Mouse (Mus musculus): ENCODE measurements around the gene Lrwd1. TPM values are rescaled to one million over a fixed set of nuclear protein-coding genes. Genes with fewer than 3 reads are reported as not detected.

Lrwd1 gene
- total and polyA plus RNA-seq, 2 experiments = 5.3 to 14.9 TPM

GRCm38 (mm10) chr5:136109042-136109441 is 26.8 kb downstream of the Lrwd1 start:
- H3K27me3 ChIP-seq (ENCODE audit: control insufficient read depth, insufficient read depth, low read length) = no peaks in the 10 kb centered on the region
- H3K4me1 ChIP-seq (ENCODE audit: control insufficient read depth, insufficient read depth, low read length) = no peaks in the 10 kb centered on the region
- no peaks in the 10 kb centered on the region for H3K36me3 ChIP-seq (ENCODE audit: control insufficient read depth, insufficient read depth, low read length)
- TF ChIP-seq CTCF (IDR thresholded peaks at IDR 0.05; ENCODE audit: low read depth, low read length) (no peak), POLR2A (IDR thresholded peaks at IDR 0.05; ENCODE audit: extremely low read depth, insufficient read depth, low read length) (no peak)
- no peak overlapping the region for H3K9ac ChIP-seq (ENCODE audit: low read depth, low read length)
- no peak overlapping the region for H3K27ac ChIP-seq (replicated peaks; ENCODE audit: insufficient read depth, low read depth, low read length)
- DNase-seq (ENCODE audit: extremely low read depth, low read depth, low spot score) = peak; percentile 39
- H3K4me3 ChIP-seq (ENCODE audit: insufficient read depth, low read depth, low read length) = no peak overlapping the region
- 24% methylated on average over 3 of the region's 3 CpGs for WGBS
- H3K79me2 ChIP-seq (ENCODE audit: control insufficient read depth, insufficient read depth, low read length) = no peaks in the 10 kb centered on the region

- H3K79me2 ChIP-seq (ENCODE audit: control insufficient read depth, insufficient read depth, low read length) = no peaks in the 10 kb centered on the region
- H3K9ac ChIP-seq (ENCODE audit: low read depth, low read length) = no peak overlapping the region
- no peaks in the 10 kb centered on the region for H3K36me3 ChIP-seq (ENCODE audit: control insufficient read depth, insufficient read depth, low read length)
- H3K27ac ChIP-seq (replicated peaks; ENCODE audit: insufficient read depth, low read depth, low read length) = no peak overlapping the region
- WGBS = 37% methylated on average over 2 of the region's 2 CpGs
- no peak for TF ChIP-seq CTCF (IDR thresholded peaks at IDR 0.05; ENCODE audit: low read depth, low read length)
- TF ChIP-seq POLR2A (IDR thresholded peaks at IDR 0.05; ENCODE audit: extremely low read depth, insufficient read depth, low read length) = no peak
- H3K4me3 ChIP-seq (ENCODE audit: insufficient read depth, low read depth, low read length) = no peak overlapping the region
- H3K27me3 ChIP-seq (ENCODE audit: control insufficient read depth, insufficient read depth, low read length) = no peaks in the 10 kb centered on the region
- DNase-seq (ENCODE audit: extremely low read depth, low read depth, low spot score) = no peak
- H3K4me1 ChIP-seq (ENCODE audit: control insufficient read depth, insufficient read depth, low read length) = no peaks in the 10 kb centered on the region
Measured at GRCm38 (mm10) chr5:136108486-136108885, 27.4 kb downstream of the Lrwd1 start.

- no peak for DNase-seq (ENCODE audit: extremely low read depth, low read depth, low spot score)
- TF ChIP-seq CTCF (IDR thresholded peaks at IDR 0.05; ENCODE audit: low read depth, low read length) = peak; percentile 39; the same call in 1 of the 2 replicates
- TF ChIP-seq POLR2A (IDR thresholded peaks at IDR 0.05; ENCODE audit: extremely low read depth, insufficient read depth, low read length) = no peak
- WGBS = 93% methylated on average over 5 of the region's 5 CpGs
Measured at GRCm38 (mm10) chr5:136104511-136104910, 31.4 kb downstream of the Lrwd1 start.

GRCm38 (mm10) chr5:136102099-136102820 is 33.6 kb downstream of the Lrwd1 start:
- H3K4me1 ChIP-seq (ENCODE audit: control insufficient read depth, insufficient read depth, low read length) = peaks cover 2% of the 10 kb centered on the region; the same call in 1 of the 2 replicates
- TF ChIP-seq CTCF (IDR thresholded peaks at IDR 0.05; ENCODE audit: low read depth, low read length) = peak; percentile 96
- TF ChIP-seq POLR2A (IDR thresholded peaks at IDR 0.05; ENCODE audit: extremely low read depth, insufficient read depth, low read length) = no peak
- peak overlapping the region; percentile 28; the same call in 1 of the 2 replicates for H3K4me3 ChIP-seq (ENCODE audit: insufficient read depth, low read depth, low read length)
- no peaks in the 10 kb centered on the region for H3K36me3 ChIP-seq (ENCODE audit: control insufficient read depth, insufficient read depth, low read length)
- WGBS = 8% methylated on average over 41 of the region's 41 CpGs
- no peaks in the 10 kb centered on the region for H3K79me2 ChIP-seq (ENCODE audit: control insufficient read depth, insufficient read depth, low read length)
- DNase-seq (ENCODE audit: extremely low read depth, low read depth, low spot score) = peak; percentile 79
- H3K27ac ChIP-seq (replicated peaks; ENCODE audit: insufficient read depth, low read depth, low read length) = no peak overlapping the region
- H3K9ac ChIP-seq (ENCODE audit: low read depth, low read length) = no peak overlapping the region
- H3K27me3 ChIP-seq (ENCODE audit: control insufficient read depth, insufficient read depth, low read length) = no peaks in the 10 kb centered on the region

More at GRCm38 (mm10) chr5:136104511-136104910, 31.4 kb downstream of the Lrwd1 start:
- Histone ChIP-seq H3K27me3 (ENCODE audit: control insufficient read depth, insufficient read depth, low read length) (no peaks in the 10 kb centered on the region), H3K9ac (ENCODE audit: low read depth, low read length) (no peak overlapping the region), H3K36me3 (ENCODE audit: control insufficient read depth, insufficient read depth, low read length) (no peaks in the 10 kb centered on the region), H3K27ac (replicated peaks; ENCODE audit: insufficient read depth, low read depth, low read length) (no peak overlapping the region), H3K4me1 (ENCODE audit: control insufficient read depth, insufficient read depth, low read length) (peaks cover 2% of the 10 kb centered on the region; the same call in 1 of the 2 replicates), H3K79me2 (ENCODE audit: control insufficient read depth, insufficient read depth, low read length) (no peaks in the 10 kb centered on the region), H3K4me3 (ENCODE audit: insufficient read depth, low read depth, low read length) (no peak overlapping the region)

- peaks cover 2% of the 10 kb centered on the region; the same call in 1 of the 2 replicates for H3K4me1 ChIP-seq (ENCODE audit: control insufficient read depth, insufficient read depth, low read length)
- no peak overlapping the region for H3K4me3 ChIP-seq (ENCODE audit: insufficient read depth, low read depth, low read length)
- no peaks in the 10 kb centered on the region for H3K36me3 ChIP-seq (ENCODE audit: control insufficient read depth, insufficient read depth, low read length)
- H3K27me3 ChIP-seq (ENCODE audit: control insufficient read depth, insufficient read depth, low read length) = no peaks in the 10 kb centered on the region
- no peak overlapping the region for H3K9ac ChIP-seq (ENCODE audit: low read depth, low read length)
- DNase-seq (ENCODE audit: extremely low read depth, low read depth, low spot score) = no peak
- no peak overlapping the region for H3K27ac ChIP-seq (replicated peaks; ENCODE audit: insufficient read depth, low read depth, low read length)
- no peaks in the 10 kb centered on the region for H3K79me2 ChIP-seq (ENCODE audit: control insufficient read depth, insufficient read depth, low read length)
- 77% methylated on average over 10 of the region's 10 CpGs for WGBS
- no peak for TF ChIP-seq CTCF (IDR thresholded peaks at IDR 0.05; ENCODE audit: low read depth, low read length)
- no peak for TF ChIP-seq POLR2A (IDR thresholded peaks at IDR 0.05; ENCODE audit: extremely low read depth, insufficient read depth, low read length)
Measured at GRCm38 (mm10) chr5:136098536-136098935, 37.3 kb downstream of the Lrwd1 start.

- H3K9ac ChIP-seq (ENCODE audit: low read depth, low read length) = no peak overlapping the region
- no peaks in the 10 kb centered on the region for H3K4me1 ChIP-seq (ENCODE audit: control insufficient read depth, insufficient read depth, low read length)
- 77% methylated on average over 7 of the region's 7 CpGs for WGBS
- no peak overlapping the region for H3K4me3 ChIP-seq (ENCODE audit: insufficient read depth, low read depth, low read length)
- TF ChIP-seq CTCF (IDR thresholded peaks at IDR 0.05; ENCODE audit: low read depth, low read length) (no peak), POLR2A (IDR thresholded peaks at IDR 0.05; ENCODE audit: extremely low read depth, insufficient read depth, low read length) (no peak)
- no peaks in the 10 kb centered on the region for H3K36me3 ChIP-seq (ENCODE audit: control insufficient read depth, insufficient read depth, low read length)
- H3K27ac ChIP-seq (replicated peaks; ENCODE audit: insufficient read depth, low read depth, low read length) = no peak overlapping the region
- no peaks in the 10 kb centered on the region for H3K27me3 ChIP-seq (ENCODE audit: control insufficient read depth, insufficient read depth, low read length)
- no peaks in the 10 kb centered on the region for H3K79me2 ChIP-seq (ENCODE audit: control insufficient read depth, insufficient read depth, low read length)
- no peak for DNase-seq (ENCODE audit: extremely low read depth, low read depth, low spot score)
Measured at GRCm38 (mm10) chr5:136095089-136095488, 40.8 kb downstream of the Lrwd1 start.

Measured in liver, adult 2 months (tissue).